Mouse (Mus musculus): Measurements from ENCODE around the gene Mrpl17. TPM values are rescaled to one million over a fixed set of nuclear protein-coding genes. Genes with fewer than 3 reads are reported as not detected.

Mrpl17 gene
- total and polyA plus RNA-seq, 3 experiments: 306 to 451 (median 399) TPM

GRCm38 (mm10) chr7:105806125-105806524 lies 4.8 kb downstream of the Mrpl17 start:
- TF ChIP-seq ZC3H11A (IDR thresholded peaks at IDR 0.05; ENCODE audit: low read depth, low read length) (no peak), E2F4 (IDR thresholded peaks at IDR 0.05; ENCODE audit: insufficient replicate concordance, low read depth, low read length) (no peak), CTCF (conservative IDR thresholded peaks at IDR 0.05 in 1 of 2, IDR thresholded peaks at IDR 0.05 in 1 of 2; ENCODE audit: low read depth in 2 of 2, low read length in 2 of 2) (no peak), POLR2A (IDR thresholded peaks at IDR 0.05; ENCODE audit: low read depth, low read length) (no peak; the same call in 1 of the 2 replicates), NRF1 (IDR thresholded peaks at IDR 0.05; ENCODE audit: low read depth, low read length) (no peak), JUN (IDR thresholded peaks at IDR 0.05; ENCODE audit: insufficient read depth, low read depth, low read length) (no peak)
- DNase-seq (ENCODE audit: extremely low read depth): no peak
- Histone ChIP-seq H3K27ac (ENCODE audit: insufficient read depth, low read depth) (no peak overlapping the region), H3K9ac (ENCODE audit: insufficient read depth, low read depth) (no peak overlapping the region), H3K27me3 (replicated peaks) (no peaks in the 10 kb centered on the region), H3K9me3 (replicated peaks; ENCODE audit: low read length) (no peaks in the 10 kb centered on the region), H3K4me2 (ENCODE audit: insufficient read depth, low read depth, poor library complexity, severe bottlenecking) (no peak overlapping the region), H3K36me3 (replicated peaks in 1 of 2; ENCODE audit: control insufficient read depth in 1 of 2, insufficient read depth in 1 of 2, low read length in 1 of 2) (peaks cover 13 to 36% of the 10 kb centered on the region in 2 experiments), H3K4me1 (ENCODE audit: control insufficient read depth in 1 of 2, insufficient read depth in 2 of 2) (peaks cover 0 to 22% of the 10 kb centered on the region in 2 experiments; a peak in 3 of 4 replicates), H3K4me3 (replicated peaks in 1 of 3; ENCODE audit: low read depth in 2 of 3, low read length in 2 of 3, poor library complexity in 1 of 3) (no peak overlapping the region), H3K79me2 (replicated peaks; ENCODE audit: control insufficient read depth, extremely low read depth, insufficient read depth, poor library complexity, severe bottlenecking) (peaks cover 14% of the 10 kb centered on the region)
- dilution Hi-C loops (cut with MboI; ENCODE audit: extremely low pct_ligation_motif_present, extremely low pct_unique_long_range_greater_than_20kb, low sequenced_read_pairs) (no loop called here), in situ Hi-C loops (cut with MboI; ENCODE audit: low pct_ligation_motif_present, low pct_unique_long_range_greater_than_20kb, low sequenced_read_pairs) (loop anchor here (5.0 to 10.0 kb wide), 2 partner anchors 64 to 161 kb away; partner anchors contain the start of genes Arfip2, Gm45799, Taf10 and Timm10b)

GRCm38 (mm10) chr7:105803428-105803827 lies 7.5 kb downstream of the Mrpl17 start:
- in situ Hi-C loops (cut with MboI; ENCODE audit: low pct_ligation_motif_present, low pct_unique_long_range_greater_than_20kb, low sequenced_read_pairs): loop anchor here (10.0 kb wide), 1 partner anchor 159 kb away; the partner anchor contains the start of genes Arfip2, Gm45799 and Timm10b
- Histone ChIP-seq H3K4me1 (ENCODE audit: control insufficient read depth in 1 of 2, insufficient read depth in 2 of 2) (peaks cover 0 to 9% of the 10 kb centered on the region in 2 experiments; a peak in 2 of 4 replicates), H3K4me2 (ENCODE audit: insufficient read depth, low read depth, poor library complexity, severe bottlenecking) (no peak overlapping the region), H3K9me3 (replicated peaks; ENCODE audit: low read length) (no peaks in the 10 kb centered on the region), H3K36me3 (replicated peaks in 1 of 2; ENCODE audit: control insufficient read depth in 1 of 2, insufficient read depth in 1 of 2, low read length in 1 of 2) (peaks cover 9 to 21% of the 10 kb centered on the region in 2 experiments), H3K27ac (ENCODE audit: insufficient read depth, low read depth) (no peak overlapping the region), H3K79me2 (replicated peaks; ENCODE audit: control insufficient read depth, extremely low read depth, insufficient read depth, poor library complexity, severe bottlenecking) (no peaks in the 10 kb centered on the region), H3K27me3 (replicated peaks) (no peaks in the 10 kb centered on the region), H3K9ac (ENCODE audit: insufficient read depth, low read depth) (no peak overlapping the region), H3K4me3 (replicated peaks in 1 of 3; ENCODE audit: low read depth in 2 of 3, low read length in 2 of 3, poor library complexity in 1 of 3) (no peak overlapping the region)
- TF ChIP-seq SMC3 (IDR thresholded peaks at IDR 0.05; ENCODE audit: low read depth, low read length) (no peak), POLR2A (IDR thresholded peaks at IDR 0.05; ENCODE audit: low read depth, low read length) (no peak), MYC (IDR thresholded peaks at IDR 0.05; ENCODE audit: low read depth, low read length) (no peak), ZC3H11A (IDR thresholded peaks at IDR 0.05; ENCODE audit: low read depth, low read length) (no peak), E2F4 (IDR thresholded peaks at IDR 0.05; ENCODE audit: insufficient replicate concordance, low read depth, low read length) (no peak), JUND (conservative IDR thresholded peaks at IDR 0.05; ENCODE audit: low read depth, low read length) (no peak), ZKSCAN1 (IDR thresholded peaks at IDR 0.05; ENCODE audit: borderline replicate concordance, low read depth, low read length) (no peak)
- dilution Hi-C loops (cut with MboI; ENCODE audit: extremely low pct_ligation_motif_present, extremely low pct_unique_long_range_greater_than_20kb, low sequenced_read_pairs): no loop called here
- no peak for DNase-seq (ENCODE audit: extremely low read depth)

- Histone ChIP-seq H3K27ac (ENCODE audit: insufficient read depth, low read depth) (no peak overlapping the region), H3K36me3 (replicated peaks in 1 of 2; ENCODE audit: control insufficient read depth in 1 of 2, insufficient read depth in 1 of 2, low read length in 1 of 2) (peaks cover 5 to 15% of the 10 kb centered on the region in 2 experiments), H3K4me1 (ENCODE audit: control insufficient read depth in 1 of 2, insufficient read depth in 2 of 2) (peaks cover 0 to 4% of the 10 kb centered on the region in 2 experiments; a peak in 1 of 4 replicates), H3K27me3 (replicated peaks) (no peaks in the 10 kb centered on the region), H3K79me2 (replicated peaks; ENCODE audit: control insufficient read depth, extremely low read depth, insufficient read depth, poor library complexity, severe bottlenecking) (no peaks in the 10 kb centered on the region), H3K9ac (ENCODE audit: insufficient read depth, low read depth) (no peak overlapping the region), H3K4me3 (replicated peaks in 1 of 3; ENCODE audit: low read depth in 2 of 3, low read length in 2 of 3, poor library complexity in 1 of 3) (no peak overlapping the region), H3K4me2 (ENCODE audit: insufficient read depth, low read depth, poor library complexity, severe bottlenecking) (no peak overlapping the region), H3K9me3 (replicated peaks; ENCODE audit: low read length) (no peaks in the 10 kb centered on the region)
- dilution Hi-C loops (cut with MboI; ENCODE audit: extremely low pct_ligation_motif_present, extremely low pct_unique_long_range_greater_than_20kb, low sequenced_read_pairs) (no loop called here), in situ Hi-C loops (cut with MboI; ENCODE audit: low pct_ligation_motif_present, low pct_unique_long_range_greater_than_20kb, low sequenced_read_pairs) (loop anchor here (10.0 kb wide), 1 partner anchor 158 kb away; the partner anchor contains the start of genes Arfip2, Gm45799 and Timm10b)
- DNase-seq (ENCODE audit: extremely low read depth): no peak
- TF ChIP-seq ZKSCAN1 (IDR thresholded peaks at IDR 0.05; ENCODE audit: borderline replicate concordance, low read depth, low read length) (no peak), POLR2A (IDR thresholded peaks at IDR 0.05; ENCODE audit: low read depth, low read length) (no peak), ELF1 (IDR thresholded peaks at IDR 0.05; ENCODE audit: low read depth, low read length) (no peak), ZMIZ1 (IDR thresholded peaks at IDR 0.05; ENCODE audit: low read depth, low read length) (no peak), BHLHE40 (IDR thresholded peaks at IDR 0.05; ENCODE audit: low read depth, low read length) (no peak)
These were observed 8.1 kb downstream of the Mrpl17 start for GRCm38 (mm10) chr7:105802771-105803170.

All from CH12.LX (cell line).